Mouse (Mus musculus): ENCODE data around the gene Apoc2. TPM values are rescaled to one million over a fixed set of nuclear protein-coding genes. Genes with fewer than 3 reads are reported as not detected.

Apoc2 gene
- total and polyA plus RNA-seq, 3 experiments: 0.47 TPM; not detected in 2

- no peak overlapping the region for H3K27ac ChIP-seq
- no peaks in the 10 kb centered on the region for H3K27me3 ChIP-seq (ENCODE audit: control insufficient read depth, insufficient read depth, low read length)
- 71% methylated on average over 2 of the region's 2 CpGs for whole genome bisulfite sequencing
These were observed 10.3 kb downstream of the Apoc2 start for GRCm38 (mm10) chr7:19667434-19667833.

GRCm38 (mm10) chr7:19666750-19667149, 11.0 kb downstream of the Apoc2 start:
- intact Hi-C loops (cut with DNase I): loop anchor here (5.0 kb wide), 1 partner anchor 126 kb away; no protein-coding TSS in a partner anchor
- Histone ChIP-seq H3K9ac (ENCODE audit: low read depth, low read length) (no peak overlapping the region), H3K27ac (no peak overlapping the region; the same call in 1 of the 2 replicates), H3K4me3 (no peak overlapping the region), H3K36me3 (ENCODE audit: control insufficient read depth, insufficient read depth, low read length) (no peaks in the 10 kb centered on the region), H3K4me1 (ENCODE audit: control insufficient read depth, insufficient read depth, low read length) (peaks cover 13% of the 10 kb centered on the region), H3K27me3 (ENCODE audit: control insufficient read depth, insufficient read depth, low read length) (no peaks in the 10 kb centered on the region), H3K79me2 (replicated peaks; ENCODE audit: control insufficient read depth, insufficient read depth, low read length) (peaks cover 9% of the 10 kb centered on the region)
- no peak for DNase-seq
- TF ChIP-seq CTCF (IDR thresholded peaks at IDR 0.05) (peak; percentile 19; the same call in 1 of the 2 replicates), POLR2A (IDR thresholded peaks at IDR 0.05; ENCODE audit: insufficient read depth, low read depth, low read length) (no peak)
- WGBS: 61% methylated on average over 3 of the region's 3 CpGs

More at GRCm38 (mm10) chr7:19667434-19667833, 10.3 kb downstream of the Apoc2 start:
- H3K4me3 ChIP-seq: no peak overlapping the region
- peaks cover 7% of the 10 kb centered on the region for H3K79me2 ChIP-seq (replicated peaks; ENCODE audit: control insufficient read depth, insufficient read depth, low read length)
- peaks cover 13% of the 10 kb centered on the region for H3K4me1 ChIP-seq (ENCODE audit: control insufficient read depth, insufficient read depth, low read length)
- TF ChIP-seq EP300 (IDR thresholded peaks at IDR 0.05; ENCODE audit: insufficient read depth, low read depth, low read length): no peak
- no peak for TF ChIP-seq POLR2A (IDR thresholded peaks at IDR 0.05; ENCODE audit: insufficient read depth, low read depth, low read length)
- no peak for TF ChIP-seq CTCF (IDR thresholded peaks at IDR 0.05)
- intact Hi-C loops (cut with DNase I): loop anchor here (5.0 kb wide), 1 partner anchor 125 kb away; no protein-coding TSS in a partner anchor
- DNase-seq: no peak
- no peaks in the 10 kb centered on the region for H3K36me3 ChIP-seq (ENCODE audit: control insufficient read depth, insufficient read depth, low read length)
- H3K9ac ChIP-seq (ENCODE audit: low read depth, low read length): no peak overlapping the region

GRCm38 (mm10) chr7:19664955-19665841, 12.5 kb downstream of the Apoc2 start, which contains the start of gene Clptm1:
Clptm1 (minus strand) TSS chr7:19665033.
- Histone ChIP-seq H3K79me2 (replicated peaks; ENCODE audit: control insufficient read depth, insufficient read depth, low read length) (peaks cover 14% of the 10 kb centered on the region), H3K4me1 (ENCODE audit: control insufficient read depth, insufficient read depth, low read length) (peaks cover 13% of the 10 kb centered on the region), H3K4me3 (peak within 1 kb of the TSS; percentile 100), H3K27ac (peak within 1 kb of the TSS; percentile 96), H3K36me3 (ENCODE audit: control insufficient read depth, insufficient read depth, low read length) (no peaks in the 10 kb centered on the region), H3K27me3 (ENCODE audit: control insufficient read depth, insufficient read depth, low read length) (no peaks in the 10 kb centered on the region), H3K9ac (ENCODE audit: low read depth, low read length) (peak within 1 kb of the TSS; percentile 94)
- intact Hi-C loops (cut with DNase I): loop anchor here (5.0 kb wide), 2 partner anchors 38 to 127 kb away; partner anchors contain the start of gene Relb
- TF ChIP-seq CTCF (IDR thresholded peaks at IDR 0.05) (peak; percentile 47), POLR2A (IDR thresholded peaks at IDR 0.05; ENCODE audit: insufficient read depth, low read depth, low read length) (peak; percentile 79), EP300 (IDR thresholded peaks at IDR 0.05; ENCODE audit: insufficient read depth, low read depth, low read length) (peak; percentile 83)
- WGBS: under 1% methylated on average over 54 of the region's 63 CpGs
- peak; percentile 97 for DNase-seq

GRCm38 (mm10) chr7:19664455-19664954, 13.2 kb downstream of the Apoc2 start:
- intact Hi-C loops (cut with DNase I): loop anchor here (5.0 kb wide), 1 partner anchor 37 kb away; the partner anchor contains the start of gene Relb

GRCm38 (mm10) chr7:19663940-19664339, 13.8 kb downstream of the Apoc2 start:
- Histone ChIP-seq H3K4me1 (ENCODE audit: control insufficient read depth, insufficient read depth, low read length) (peaks cover 10% of the 10 kb centered on the region), H3K79me2 (replicated peaks; ENCODE audit: control insufficient read depth, insufficient read depth, low read length) (peaks cover 16% of the 10 kb centered on the region), H3K9ac (ENCODE audit: low read depth, low read length) (peak overlapping the region; percentile 94), H3K27ac (peak overlapping the region; percentile 88; the same call in 1 of the 2 replicates), H3K4me3 (peak overlapping the region; percentile 100), H3K27me3 (ENCODE audit: control insufficient read depth, insufficient read depth, low read length) (no peaks in the 10 kb centered on the region), H3K36me3 (ENCODE audit: control insufficient read depth, insufficient read depth, low read length) (no peaks in the 10 kb centered on the region)
- TF ChIP-seq POLR2A (IDR thresholded peaks at IDR 0.05; ENCODE audit: insufficient read depth, low read depth, low read length) (no peak), CTCF (IDR thresholded peaks at IDR 0.05) (no peak), EP300 (IDR thresholded peaks at IDR 0.05; ENCODE audit: insufficient read depth, low read depth, low read length) (no peak)
- no peak for DNase-seq
- intact Hi-C loops (cut with DNase I): loop anchor here (5.0 kb wide), 1 partner anchor 37 kb away; the partner anchor contains the start of gene Relb
- 13% methylated on average over 8 of the region's 8 CpGs for WGBS

More at GRCm38 (mm10) chr7:19664455-19664954, 13.2 kb downstream of the Apoc2 start:
- peak overlapping the region; percentile 100 for H3K4me3 ChIP-seq
- WGBS: under 1% methylated on average over 37 of the region's 37 CpGs
- peaks cover 13% of the 10 kb centered on the region for H3K4me1 ChIP-seq (ENCODE audit: control insufficient read depth, insufficient read depth, low read length)
- H3K27me3 ChIP-seq (ENCODE audit: control insufficient read depth, insufficient read depth, low read length): no peaks in the 10 kb centered on the region
- peak overlapping the region; percentile 88 for H3K27ac ChIP-seq
- DNase-seq: no peak
- H3K79me2 ChIP-seq (replicated peaks; ENCODE audit: control insufficient read depth, insufficient read depth, low read length): peaks cover 16% of the 10 kb centered on the region
- peak overlapping the region; percentile 94 for H3K9ac ChIP-seq (ENCODE audit: low read depth, low read length)
- no peak for TF ChIP-seq EP300 (IDR thresholded peaks at IDR 0.05; ENCODE audit: insufficient read depth, low read depth, low read length)
- TF ChIP-seq CTCF (IDR thresholded peaks at IDR 0.05): peak; percentile 22; the same call in 1 of the 2 replicates
- H3K36me3 ChIP-seq (ENCODE audit: control insufficient read depth, insufficient read depth, low read length): no peaks in the 10 kb centered on the region

Measured in heart, adult 2 months (tissue).